Mouse (Mus musculus) heart, postnatal 14 days (tissue): Measurements from ENCODE around the gene Glipr1l2. TPM values are rescaled to one million over a fixed set of nuclear protein-coding genes. Genes with fewer than 3 reads are reported as not detected.
"Not testable (repeated sequence)": the region's sequence is repeated elsewhere in the genome, so short reads cannot be mapped to it uniquely, and the experiment has no call there.

Experiments
- DNase-seq, 2 experiments: peaks; one replicate each; pipeline ENCODE4 v3.0.0; 2021 to 2022
- intact Hi-C: fragments of 180-260 bp; cut with DNase I; formaldehyde crosslinking; loops from one replicate; pipeline ENCODE4 v1.15.1; 2025
- long read RNA-seq, 2 experiments: library from polyadenylated mRNA; stranded (forward); transcript quantifications; one replicate each; pipeline ENCODE4 v2.0.0; 2021
- total RNA-seq, 2 experiments: library from RNA; stranded (reverse); gene quantifications; 2 replicates each; pipeline ENCODE4 v1.2.3; 2021

Gene Glipr1l2
- not detected for total RNA-seq
- long read RNA-seq, experiment 1, result 0 reads
- long read RNA-seq, experiment 2, result 0 reads

DNA sequence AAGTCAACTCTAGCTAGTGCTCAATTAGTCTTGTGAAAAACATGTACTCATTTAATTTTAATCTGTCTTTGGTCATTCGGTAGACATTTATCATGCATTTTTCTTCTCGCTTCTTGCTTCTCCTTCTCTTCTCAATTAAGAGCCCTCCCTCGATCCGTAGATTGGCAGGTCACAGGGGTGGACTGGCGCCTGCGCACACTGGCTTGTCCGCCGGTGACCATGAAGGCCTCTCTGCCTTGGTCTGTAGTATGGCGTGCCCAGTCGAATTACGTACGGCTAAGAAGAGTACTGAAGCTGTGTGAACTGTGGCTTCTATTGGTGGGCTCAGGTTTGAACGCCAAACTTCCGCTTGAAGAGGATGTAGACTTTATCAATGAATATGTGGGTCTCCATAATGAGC is at the start of gene Glipr1l2:
Gene Glipr1l2, plus strand, starts transcription at position 198 of the 400 bp plus-strand sequence.
- DNase-seq, result no peak
- intact Hi-C loops, result no loop called here

DNA sequence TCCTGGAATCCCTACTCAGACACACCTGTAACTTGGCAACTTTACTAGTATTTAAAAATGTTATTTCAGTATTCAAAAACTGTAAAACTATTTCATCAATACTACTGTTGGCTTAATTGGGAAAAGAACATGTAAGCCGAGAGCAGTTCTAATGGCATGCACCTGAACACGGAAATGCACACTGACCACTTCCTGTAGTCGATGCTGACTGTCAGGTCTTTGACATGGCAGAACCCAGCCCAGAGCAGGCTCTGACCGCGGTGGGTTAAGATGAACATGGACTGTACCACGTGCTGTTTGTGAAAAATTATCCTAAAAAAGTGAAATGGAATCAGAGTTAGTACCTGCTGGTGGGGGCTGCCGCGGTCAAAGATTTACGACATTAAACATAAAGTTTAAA is 39.6 kb upstream of the Glipr1l2 start:
- intact Hi-C loops, result not testable (repeated sequence)

DNA sequence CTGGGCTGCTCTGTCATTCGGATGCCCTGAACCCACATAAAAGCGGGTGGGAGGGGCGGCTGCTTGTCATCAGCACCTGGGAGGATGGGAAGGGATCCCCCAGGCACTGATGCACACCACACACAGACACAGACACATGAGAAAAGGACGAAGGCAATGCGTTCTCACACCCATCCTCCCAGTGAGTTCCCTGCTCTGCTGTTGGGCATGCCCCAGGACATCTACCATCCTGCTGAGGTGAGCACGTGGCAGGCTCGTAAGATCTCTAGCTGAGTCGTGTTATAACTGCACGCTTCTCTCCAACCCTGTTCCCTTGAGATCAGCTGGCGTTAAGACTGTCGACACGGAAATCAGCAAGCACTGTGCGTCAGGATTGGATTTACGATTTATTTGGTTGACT is 38.9 kb upstream of the Glipr1l2 start:
- DNase-seq, intact Hi-C loops: not testable (repeated sequence)

More for the DNA sequence above, 39.6 kb upstream of the Glipr1l2 start:
- DNase-seq, result not testable (repeated sequence)

DNA sequence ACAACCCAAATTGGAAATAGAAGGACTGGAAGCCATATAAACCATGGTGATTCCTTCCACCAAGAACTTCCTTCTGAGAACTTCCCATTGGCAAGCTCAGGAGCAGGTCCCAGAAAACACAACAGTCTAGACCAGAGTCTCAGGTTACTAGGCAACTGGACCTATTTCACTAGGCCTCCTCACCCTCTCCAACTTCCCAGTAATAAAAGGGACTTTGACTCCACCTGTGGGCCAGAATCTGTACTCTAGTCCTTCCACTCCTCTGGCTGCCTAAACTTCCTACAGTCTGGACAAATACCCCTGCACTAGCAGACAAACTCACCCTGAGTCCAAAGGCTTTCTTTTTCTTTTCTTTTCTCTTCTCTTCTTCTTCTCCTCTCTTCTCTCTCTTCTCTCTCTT is 31.9 kb upstream of the Glipr1l2 start:
- intact Hi-C loops, result loop anchor here (10.0 kb wide), 1 partner anchor 114 kb away; the partner anchor contains the start of genes Caps2 and Glipr1l3

DNA sequence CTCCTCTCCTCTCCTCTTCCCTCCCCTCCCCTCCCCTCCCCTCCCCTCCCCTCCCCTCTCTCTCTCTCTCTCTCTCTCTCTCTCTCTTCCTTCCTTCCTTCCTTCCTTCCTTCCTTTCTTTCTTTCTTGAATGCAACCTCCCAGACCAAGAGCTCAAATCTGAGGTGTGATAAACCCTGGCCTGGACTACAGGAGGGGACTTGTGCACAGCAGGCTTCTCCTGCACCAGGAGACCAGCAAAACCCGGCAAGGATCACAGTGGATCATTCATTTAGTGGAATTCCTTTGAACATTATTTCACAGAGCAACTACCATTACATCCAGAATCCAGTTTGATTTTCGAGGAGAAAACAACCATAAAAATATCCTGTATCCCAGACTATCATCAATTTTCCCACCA is 31.2 kb upstream of the Glipr1l2 start:
- intact Hi-C loops, result loop anchor here (10.0 kb wide), 1 partner anchor 113 kb away; the partner anchor contains the start of genes Caps2 and Glipr1l3
- DNase-seq, result not testable (repeated sequence)

More for the DNA sequence above, 31.9 kb upstream of the Glipr1l2 start:
- no peak for DNase-seq

DNA sequence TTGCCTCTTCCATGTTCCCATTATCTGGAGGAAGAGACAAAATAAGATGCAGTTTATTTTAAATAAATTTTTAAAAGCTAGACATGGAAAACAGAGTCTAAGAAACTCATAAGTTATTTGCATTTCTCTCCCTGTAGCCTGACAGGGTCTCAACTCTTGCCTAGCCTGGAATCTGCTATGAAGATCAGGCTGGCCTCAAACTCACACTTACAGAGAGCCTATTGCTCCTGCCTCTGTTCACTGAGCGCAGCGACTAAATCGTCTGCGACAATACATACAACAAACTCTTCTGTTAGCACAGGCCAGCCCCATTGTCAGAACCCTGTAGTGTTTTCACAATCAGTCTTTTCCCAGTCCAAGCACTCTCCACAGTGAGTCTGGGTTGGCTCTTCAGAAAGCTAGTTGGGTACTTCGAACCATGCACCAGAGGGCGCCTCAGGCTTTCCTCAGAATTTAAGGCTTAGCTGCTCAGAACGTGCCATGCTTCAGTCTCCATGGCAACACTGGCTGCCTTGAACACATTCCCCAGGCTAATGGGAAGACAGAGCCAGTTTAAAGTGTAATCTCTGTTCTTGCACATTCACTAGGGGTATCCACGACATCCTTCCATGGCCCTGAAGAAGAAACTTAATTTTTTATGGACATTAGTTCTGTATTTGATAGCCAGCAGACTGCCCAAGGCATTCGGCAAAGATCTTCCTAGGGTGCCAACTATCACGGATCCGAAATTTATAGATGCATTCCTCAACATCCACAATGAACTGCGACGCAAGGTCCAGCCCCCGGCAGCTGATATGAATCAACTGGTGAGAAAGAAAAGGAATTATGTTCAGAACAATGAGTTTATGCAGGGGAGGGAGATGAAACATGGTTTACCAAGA is 23.2 kb upstream of the Glipr1l2 start, which contains the start of gene Glipr1l1:
Gene Glipr1l1, plus strand, starts transcription at position 488 of the 881 bp plus-strand sequence.
- peak; percentile 23 to 32 for DNase-seq
- intact Hi-C loops, result loop anchor here (5.0 to 10.0 kb wide), 2 partner anchors 47 to 105 kb away; partner anchors contain the start of genes Caps2 and Glipr1l3

DNA sequence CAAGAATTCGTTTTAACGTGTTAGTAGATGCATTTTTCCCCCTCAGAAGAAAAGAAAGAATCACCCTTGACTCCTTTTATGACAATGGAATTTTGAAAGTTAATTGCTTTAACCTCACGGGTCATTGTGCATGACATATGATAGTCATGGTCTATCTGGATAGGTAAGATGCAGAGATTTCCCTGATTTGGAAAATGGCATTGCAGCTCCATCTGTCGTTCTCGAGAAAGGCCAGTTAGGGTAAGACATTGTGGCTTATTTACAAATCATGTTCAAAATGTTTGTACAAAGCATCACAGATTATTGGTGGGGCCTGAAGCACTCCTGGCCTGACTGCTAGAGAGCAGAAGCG is 22.6 kb upstream of the Glipr1l2 start:
- intact Hi-C loops, result loop anchor here (5.0 kb wide), 1 partner anchor 47 kb away; no protein-coding TSS in a partner anchor
- DNase-seq, result not testable (repeated sequence)

DNA sequence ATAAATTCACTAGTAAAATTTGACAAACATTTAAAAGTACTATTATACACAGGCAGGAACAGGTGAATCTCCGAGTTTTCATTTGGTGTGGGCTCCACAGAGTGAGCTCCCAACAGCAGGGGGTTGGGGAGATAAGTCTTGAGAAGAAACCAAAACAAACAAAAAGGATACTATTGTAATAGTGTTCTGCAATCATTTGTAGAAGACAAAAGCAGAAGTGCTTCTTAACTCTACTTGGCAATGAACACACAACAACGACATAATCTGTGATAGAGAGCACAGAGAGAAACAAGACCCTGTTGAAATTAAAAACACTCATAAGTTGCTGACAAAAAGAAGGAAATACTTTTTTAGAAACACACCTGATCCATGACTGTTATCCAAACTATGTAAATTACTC is 3.1 kb upstream of the Glipr1l2 start:
- no peak for DNase-seq
- intact Hi-C loops, result no loop called here

DNA sequence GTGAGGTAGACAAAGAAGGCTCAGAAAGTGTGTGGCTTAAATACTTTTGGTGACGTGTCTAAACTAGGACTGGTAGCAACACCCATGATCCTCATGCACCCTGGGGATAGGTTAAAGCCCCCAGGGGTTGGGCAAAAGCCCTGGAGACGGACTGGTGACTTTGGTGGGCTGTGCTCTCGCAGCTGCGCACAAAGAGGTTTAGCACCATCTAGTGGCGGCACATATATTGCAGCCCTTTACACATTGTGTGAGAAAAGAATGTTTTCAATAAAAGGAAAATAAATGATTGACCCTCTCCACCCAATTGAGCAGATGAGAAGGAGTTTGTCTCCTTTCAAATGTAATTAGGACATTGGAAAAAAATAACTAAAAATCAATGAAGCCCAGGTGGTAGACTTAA is 22.6 kb downstream of the Glipr1l2 start:
- peak; percentile 50 to 69 for DNase-seq
- intact Hi-C loops, result loop anchor here (2.0 to 10.0 kb wide), 3 partner anchors 43 to 621 kb away; partner anchors contain the start of gene Glipr1l1

DNA sequence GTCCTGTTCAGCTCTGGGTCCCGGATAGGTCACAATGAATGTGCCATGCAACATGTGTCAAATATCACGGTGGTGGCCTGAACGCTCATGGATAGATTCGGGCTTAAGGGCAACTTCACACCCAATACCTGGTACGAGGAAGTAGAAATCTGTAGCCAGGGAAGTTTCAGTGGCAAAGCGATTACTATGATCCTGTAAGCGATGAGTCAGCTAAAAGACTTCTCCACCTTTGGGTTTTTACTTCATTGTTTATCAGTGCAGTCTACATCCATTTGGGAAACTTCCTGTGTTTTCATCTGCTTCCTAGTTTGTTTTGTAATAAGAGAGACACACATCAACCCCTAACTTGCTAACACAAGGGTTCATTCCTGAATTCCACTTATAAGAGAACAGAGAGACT is 27.2 kb downstream of the Glipr1l2 start:
- intact Hi-C loops, result no loop called here
- DNase-seq, result no peak

DNA sequence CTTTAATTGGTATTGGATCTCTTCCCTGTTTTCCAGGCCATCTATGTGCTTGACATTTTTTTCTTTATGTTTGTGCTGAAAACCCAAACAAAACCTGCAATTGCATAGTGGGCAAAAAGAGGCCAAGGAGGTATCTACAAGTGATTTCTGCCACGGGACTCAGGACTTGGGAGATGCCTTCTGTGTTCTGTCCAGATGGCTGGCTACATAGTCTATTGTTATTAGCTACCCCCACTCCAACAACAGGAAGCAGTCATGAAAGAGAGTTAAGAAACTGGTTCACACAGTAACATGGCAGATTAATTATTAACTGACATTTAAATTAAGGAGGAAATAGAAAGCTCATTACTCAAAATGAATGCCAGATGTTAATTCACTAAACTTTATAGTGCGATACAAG is 41.9 kb downstream of the Glipr1l2 start:
- DNase-seq, intact Hi-C loops: not testable (repeated sequence)

DNA sequence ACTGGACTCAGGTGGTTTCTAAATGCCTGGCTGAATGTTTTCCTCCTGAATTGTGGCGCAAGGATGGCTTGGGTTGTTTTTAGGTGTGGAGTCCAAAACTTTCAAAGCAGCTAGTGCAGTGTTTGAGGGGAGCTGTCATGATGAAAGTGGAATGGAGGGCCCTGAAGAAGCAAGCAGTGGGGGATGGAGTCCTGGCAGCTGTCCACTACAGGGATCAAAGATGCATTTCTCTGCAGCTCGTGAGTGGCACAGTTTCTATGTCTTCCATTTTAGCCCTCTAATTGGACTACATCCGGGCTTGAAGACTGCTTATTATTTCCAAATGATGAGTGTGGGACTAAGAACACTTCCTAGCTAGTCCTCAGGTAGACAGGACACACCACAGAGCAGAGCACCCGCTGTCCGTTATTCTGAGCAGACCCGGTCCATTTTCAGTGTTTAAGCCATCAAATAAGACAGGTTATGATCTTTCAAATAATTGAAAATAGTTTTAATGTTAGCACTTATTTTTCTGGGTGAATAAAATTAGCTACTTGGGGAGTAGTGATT is 44.6 kb downstream of the Glipr1l2 start:
- DNase-seq, intact Hi-C loops: not testable (repeated sequence)

DNA sequence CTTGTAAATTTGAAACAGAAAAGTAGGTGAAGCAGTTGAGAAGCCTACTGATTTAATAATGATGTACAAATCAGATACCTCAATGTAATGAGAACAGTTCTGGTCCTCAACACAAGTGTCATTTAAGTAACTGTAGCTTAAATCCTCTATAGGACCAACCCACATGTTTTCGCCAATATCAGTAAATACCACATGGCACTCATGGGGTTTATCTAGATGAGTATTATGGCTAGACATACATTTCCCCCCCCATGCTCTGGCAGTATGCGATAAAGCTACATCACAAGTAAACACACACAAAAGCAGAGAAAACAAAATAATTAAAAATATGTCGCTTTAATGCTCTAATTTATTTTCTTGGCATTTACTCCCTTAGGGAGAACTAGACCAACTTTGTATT is 49.0 kb downstream of the Glipr1l2 start:
- intact Hi-C loops, result no loop called here
- DNase-seq, result no peak

DNA sequence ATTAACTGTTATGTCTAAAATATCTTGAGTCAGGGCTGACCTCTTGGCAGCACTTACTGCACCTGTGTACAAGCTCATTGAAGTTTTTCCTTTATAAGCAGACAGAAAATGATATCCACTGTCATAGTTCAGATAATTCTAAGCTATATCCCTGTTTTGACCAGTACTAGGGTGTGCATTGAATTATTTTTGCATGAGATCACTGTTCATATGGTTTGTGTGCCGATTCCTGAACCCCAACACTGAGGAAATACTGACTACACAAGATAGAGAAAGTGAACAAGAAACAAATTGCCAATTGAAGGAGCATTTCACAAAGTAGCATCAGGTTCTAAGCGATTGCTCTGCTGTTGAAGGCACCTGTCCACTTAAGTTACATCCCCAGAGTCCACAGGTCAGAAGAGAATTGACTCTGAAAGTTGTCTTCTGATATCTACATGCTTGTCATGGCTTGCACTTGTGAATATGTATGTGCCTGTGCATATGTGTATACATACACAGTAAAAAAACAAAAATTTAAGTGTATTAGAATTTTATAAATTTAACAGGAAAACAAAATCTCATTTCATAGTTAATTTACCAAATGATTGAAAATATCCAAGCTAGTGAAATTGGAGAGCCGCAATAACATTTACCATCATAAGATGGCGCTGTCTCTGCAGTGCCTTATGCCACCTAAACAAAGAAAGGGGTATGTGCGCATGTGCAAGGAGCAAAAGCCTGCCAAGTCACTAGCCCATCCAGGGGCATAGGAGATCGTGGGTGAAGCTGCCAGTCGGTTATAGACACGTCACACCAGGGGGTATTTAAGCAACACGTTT is 55.1 kb downstream of the Glipr1l2 start:
- intact Hi-C loops, result no loop called here

DNA sequence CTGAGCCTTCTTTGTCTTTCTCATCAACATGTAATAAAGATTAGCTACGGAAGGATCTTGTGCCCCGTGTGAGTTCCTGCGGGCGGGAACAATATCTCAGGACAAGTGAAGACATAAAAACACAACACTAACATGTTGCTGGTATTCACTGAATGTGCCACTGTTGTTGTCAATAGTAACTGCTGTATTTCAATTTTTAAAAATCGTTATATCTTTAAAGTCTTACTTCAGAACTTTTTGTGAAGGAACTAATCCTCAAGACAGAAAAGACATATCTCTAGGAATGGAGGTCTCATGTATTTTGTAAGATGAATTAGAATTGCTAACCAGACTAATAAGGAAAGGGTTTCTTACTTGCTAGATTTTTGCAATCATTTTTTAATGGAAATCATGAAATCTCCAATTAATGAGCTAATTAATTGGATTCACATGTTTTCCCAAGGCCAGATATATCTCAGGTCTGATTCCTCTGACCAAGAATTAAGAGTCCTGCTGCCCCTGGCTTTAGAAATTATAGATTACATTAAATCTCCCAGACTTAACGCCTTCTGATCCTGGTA is 55.8 kb downstream of the Glipr1l2 start:
- DNase-seq, result no peak
- intact Hi-C loops, result no loop called here

More for the DNA sequence above, 55.1 kb downstream of the Glipr1l2 start:
- peak in 1 of 2 experiments; percentile 16 for DNase-seq

DNA sequence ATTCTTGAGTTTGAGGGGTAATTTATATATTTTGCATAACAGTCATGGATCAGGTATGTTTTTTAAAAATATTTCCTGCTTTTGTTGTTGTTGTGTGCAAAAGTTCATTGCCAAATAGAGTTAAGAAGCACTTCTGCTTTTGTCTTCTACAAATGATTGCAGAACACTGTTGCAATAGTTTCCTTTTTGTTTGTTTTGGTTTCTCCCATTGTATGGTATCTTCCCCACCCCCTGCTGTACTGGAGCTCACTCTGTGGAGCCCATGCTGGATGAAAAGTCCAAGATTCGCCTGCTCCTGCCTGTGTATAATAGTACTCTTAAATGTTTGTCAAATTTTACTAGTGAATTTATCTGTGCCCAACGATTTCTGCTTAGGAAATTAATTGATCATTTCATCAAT is 56.7 kb downstream of the Glipr1l2 start:
- intact Hi-C loops, result no loop called here
- no peak for DNase-seq
